27 mouse cellular contexts compared by ENCODE assay signal in genomic region chr13:110038521-110038920, GRCm38 (mm10).
"Had no signal": no experiment of that assay in that cellular context is flagged by ENCODE, and none has a peak within 500 bp of the region (broad histone marks: within the 10 kb centered on the region; RNA-seq: fewer than 3 reads in every experiment).

No protein-coding gene starts in this region.

- H3K27me3 ChIP-seq: embryonic facial prominence, embryonic 12.5 days; embryonic facial prominence, embryonic 13.5 days; embryonic facial prominence, embryonic 15.5 days; forebrain, embryonic 12.5 days; forebrain, embryonic 13.5 days; forebrain, embryonic 15.5 days had no signal

- DNase-seq: cerebellum, adult 2 months; cerebellum, adult 8-10 months; cerebellum, adult 9-10 months; cerebellum, adult 9-11 months; cerebellum, postnatal 10 days; cerebellum, postnatal 14 days; cerebellum, postnatal 25 days; cerebellum, postnatal 36 days; embryo, embryonic 11 days; forebrain, postnatal 0 days; gastrocnemius, adult 2 months; gastrocnemius, postnatal 10 days; gastrocnemius, postnatal 14 days; gastrocnemius, postnatal 25 days; gastrocnemius, postnatal 36 days; heart, adult 18-20 months had no signal

- H3K9ac ChIP-seq: embryonic facial prominence, embryonic 12.5 days; embryonic facial prominence, embryonic 13.5 days; embryonic facial prominence, embryonic 15.5 days; forebrain, embryonic 12.5 days; forebrain, embryonic 13.5 days; forebrain, embryonic 15.5 days; forebrain, postnatal 0 days had no signal

- H3K4me3 ChIP-seq: embryonic facial prominence, embryonic 10.5 days; embryonic facial prominence, embryonic 12.5 days; embryonic facial prominence, embryonic 13.5 days; embryonic facial prominence, embryonic 15.5 days; erythroblast, embryonic 14.5 days; forebrain, embryonic 10.5 days; forebrain, embryonic 12.5 days; forebrain, embryonic 13.5 days; forebrain, embryonic 15.5 days; gastrocnemius, adult 2 months had no signal

- ATAC-seq: forebrain, embryonic 14.5 days; forebrain, embryonic 15.5 days; forebrain, embryonic 16.5 days; forebrain, postnatal 0 days had no signal

- H3K36me3 ChIP-seq: embryonic facial prominence, embryonic 10.5 days; embryonic facial prominence, embryonic 12.5 days; embryonic facial prominence, embryonic 13.5 days; embryonic facial prominence, embryonic 15.5 days; forebrain, embryonic 10.5 days; forebrain, embryonic 12.5 days; forebrain, embryonic 15.5 days had no signal

- H3K4me1 ChIP-seq: embryonic facial prominence, embryonic 10.5 days; embryonic facial prominence, embryonic 12.5 days; embryonic facial prominence, embryonic 13.5 days; embryonic facial prominence, embryonic 15.5 days; forebrain, embryonic 10.5 days; forebrain, embryonic 12.5 days; forebrain, embryonic 13.5 days; forebrain, embryonic 15.5 days had no signal

- H3K9me3 ChIP-seq: embryonic facial prominence, embryonic 10.5 days; embryonic facial prominence, embryonic 12.5 days; embryonic facial prominence, embryonic 13.5 days; embryonic facial prominence, embryonic 15.5 days; forebrain, embryonic 10.5 days; forebrain, embryonic 12.5 days; forebrain, embryonic 13.5 days; forebrain, embryonic 15.5 days had no signal

- H3K4me2 ChIP-seq: embryonic facial prominence, embryonic 12.5 days; embryonic facial prominence, embryonic 13.5 days; embryonic facial prominence, embryonic 15.5 days; forebrain, embryonic 12.5 days; forebrain, embryonic 13.5 days; forebrain, embryonic 15.5 days had no signal

- H3K27ac ChIP-seq: embryonic facial prominence, embryonic 10.5 days; embryonic facial prominence, embryonic 12.5 days; embryonic facial prominence, embryonic 13.5 days; embryonic facial prominence, embryonic 15.5 days; forebrain, embryonic 10.5 days; forebrain, embryonic 12.5 days; forebrain, embryonic 13.5 days; forebrain, embryonic 15.5 days; gastrocnemius, adult 2 months had no signal
